Mouse (Mus musculus) forebrain, embryonic 14.5 days (tissue): ENCODE data around the gene Lipt2. TPM values are rescaled to one million over a fixed set of nuclear protein-coding genes. Genes with fewer than 3 reads are reported as not detected.
A peak's percentile ranks its signal among the peaks of the same experiment; 100 is the strongest.

ENCODE experiments used
- ATAC-seq: fragments of 200-750 bp; cut with Nextera tagmentation; 2 replicates; pipeline ENCODE4 v1.8.0; 2017; ENCODE audit warnings: mild to moderate bottlenecking, moderate library complexity
- DNase-seq: peaks from one replicate; pipeline ENCODE4 v3.0.0-alpha.2; 2015; ENCODE audit warnings: low spot score
- H3K27ac ChIP-seq: fragments of 300-500 bp; sonication (generic); 2 replicates; pipeline ENCODE4 v1.5.1; 2014; ENCODE audit warnings: low read depth, mild to moderate bottlenecking, control low read depth, low read length, moderate library complexity
- H3K27me3 ChIP-seq: fragments of 300-500 bp; sonication (generic); replicated peaks from 2 replicates; pipeline ENCODE4 v1.6.1; 2014; ENCODE audit warnings: low read length, control low read depth, mixed read lengths; ENCODE audit not compliant: control insufficient read depth, insufficient read depth
- H3K36me3 ChIP-seq: fragments of 300-500 bp; sonication (generic); 2 replicates; pipeline ENCODE4 v1.6.1; 2014; ENCODE audit warnings: low read length, control low read depth; ENCODE audit not compliant: control insufficient read depth, insufficient read depth
- H3K4me1 ChIP-seq: fragments of 300-500 bp; sonication (generic); 2 replicates; pipeline ENCODE4 v1.6.1; 2014; ENCODE audit warnings: antibody characterized with exemption, low read length, control low read depth; ENCODE audit not compliant: control insufficient read depth, insufficient read depth
- H3K4me2 ChIP-seq: fragments of 300-500 bp; sonication (generic); 2 replicates; pipeline ENCODE4 v1.6.1; 2014; ENCODE audit warnings: mild to moderate bottlenecking, control low read depth, low read length
- H3K4me3 ChIP-seq: fragments of 300-500 bp; sonication (generic); 2 replicates; pipeline ENCODE4 v1.5.1; 2014; ENCODE audit warnings: low read depth, low read length, control low read depth
- H3K9ac ChIP-seq: fragments of 300-500 bp; sonication (generic); 2 replicates; pipeline ENCODE4 v1.6.1; 2014; ENCODE audit warnings: mild to moderate bottlenecking, low read length, control low read depth, moderate library complexity
- H3K9me3 ChIP-seq: fragments of 300-500 bp; sonication (generic); replicated peaks from 2 replicates; pipeline ENCODE4 v1.6.1; 2016; ENCODE audit warnings: low read length, control low read depth, mixed read lengths; ENCODE audit not compliant: control insufficient read depth
- WGBS: fragments of 180-500 bp; shearing (Covaris S2); extraction: QIAGEN DNeasy Blood & Tissue Kit; methylation state at CpG from one replicate; pipeline ENCODE4 v1.1.7; 2014; 5-methylcytosine and 5-hydroxymethylcytosine counted together
- polyA plus RNA-seq: library from polyadenylated mRNA; unstranded; fragments of >200 nt; fragmentation: Nextera tagmentation; extraction: Ambion mirVana; gene quantifications from 2 replicates; pipeline ENCODE4 v1.2.1, GENCODE M21; 2014

Gene Lipt2
- 19.6 and 24.0 TPM in 2 replicates for polyA plus RNA-seq

DNA sequence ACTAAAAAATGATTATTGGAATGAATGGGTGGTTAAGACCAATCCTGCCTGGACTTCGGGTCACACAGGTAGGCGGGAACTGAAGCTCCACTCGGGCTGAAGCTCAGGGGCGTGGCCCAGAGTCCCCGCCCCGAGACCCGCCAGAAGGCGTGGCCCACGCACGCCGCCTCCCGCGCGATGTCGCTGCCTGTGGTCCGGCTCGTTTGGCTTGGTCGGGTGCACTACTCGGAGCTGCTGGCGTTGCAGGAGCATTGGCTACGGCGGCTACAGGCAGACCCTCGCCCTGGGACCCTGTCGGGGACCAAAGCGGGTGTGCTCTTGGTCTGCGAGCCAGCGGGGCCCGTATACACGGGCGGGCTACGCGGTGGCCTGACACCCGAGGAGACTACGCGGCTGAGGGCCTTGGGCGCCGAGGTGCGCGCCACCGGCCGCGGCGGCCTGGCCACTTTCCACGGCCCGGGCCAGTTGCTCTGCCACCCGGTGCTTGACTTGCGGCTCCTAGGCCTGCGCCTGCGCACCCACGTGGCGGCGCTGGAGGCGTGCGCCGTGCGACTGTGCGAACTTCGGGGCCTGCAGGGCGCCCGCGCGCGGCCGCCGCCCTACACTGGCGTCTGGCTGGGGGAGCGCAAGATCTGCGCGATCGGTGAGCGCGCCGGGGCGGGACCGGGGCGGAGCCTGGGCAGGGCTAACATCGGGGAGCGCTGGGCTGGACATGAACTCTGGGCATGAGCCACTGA, at the start of gene Lipt2:
TSS of gene Lipt2 (plus strand) at position 173 of the 737 bp plus-strand sequence.
- ATAC-seq (peak; percentile 97), DNase-seq (peak; percentile 90)
- Histone ChIP-seq H3K9ac (peak within 1 kb of the TSS; percentile 82), H3K27me3 (no peaks in the 10 kb centered on the region), H3K9me3 (no peaks in the 10 kb centered on the region), H3K4me3 (peak within 1 kb of the TSS; percentile 82), H3K36me3 (no peaks in the 10 kb centered on the region), H3K4me2 (peak within 1 kb of the TSS; percentile 77), H3K4me1 (peaks cover 4% of the 10 kb centered on the region; the same call in 1 of the 2 replicates), H3K27ac (peak within 1 kb of the TSS; percentile 80)
- WGBS: under 1% methylated on average over 78 of the region's 78 CpGs

DNA sequence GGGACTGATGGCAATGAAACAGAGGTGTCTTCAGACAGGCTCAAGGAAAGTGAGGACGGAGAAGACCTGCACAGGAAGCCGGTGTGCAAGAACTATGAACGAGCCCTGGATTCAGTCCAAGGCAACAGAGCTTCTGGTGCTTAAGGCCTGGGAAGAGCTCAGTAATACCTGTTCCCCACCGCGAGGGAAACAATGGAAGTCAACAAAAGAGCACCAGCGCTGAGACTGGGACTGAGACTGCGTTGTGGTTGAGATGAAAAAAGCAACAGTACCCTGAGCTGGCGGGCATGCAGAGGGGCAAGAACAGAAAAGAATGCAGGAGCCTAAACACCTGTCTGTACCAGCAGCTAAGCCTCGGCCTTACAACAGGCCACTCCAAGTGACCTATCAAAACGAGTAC, 47.6 kb upstream of the Lipt2 start:
- Histone ChIP-seq H3K4me2 (no peak overlapping the region), H3K27me3 (no peaks in the 10 kb centered on the region), H3K27ac (no peak overlapping the region), H3K36me3 (peaks cover 65% of the 10 kb centered on the region), H3K4me1 (no peaks in the 10 kb centered on the region), H3K9me3 (no peaks in the 10 kb centered on the region), H3K9ac (no peak overlapping the region), H3K4me3 (no peak overlapping the region)
- ATAC-seq: no peak
- peak; percentile 1 for DNase-seq
- 47% methylated on average over 10 of the region's 10 CpGs for WGBS

DNA sequence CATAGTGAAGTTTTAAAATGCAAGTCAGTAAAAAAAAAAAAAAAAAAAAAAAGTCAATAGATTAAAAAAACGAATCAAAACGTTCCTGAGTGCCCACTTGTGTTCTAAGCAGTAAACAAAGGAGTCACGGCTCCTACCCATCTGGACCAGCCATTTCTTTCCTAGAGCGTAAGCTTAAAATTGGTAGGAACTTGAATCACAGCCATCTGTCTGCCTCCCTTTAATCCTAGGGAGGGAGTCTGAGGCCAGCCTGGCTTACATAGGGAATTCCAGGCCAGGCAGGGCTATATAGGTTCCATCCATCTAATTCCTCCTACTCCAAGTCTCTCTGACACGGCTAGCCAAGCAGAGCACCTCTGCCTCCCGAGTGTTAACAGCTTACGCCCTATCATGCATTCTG, 45.3 kb upstream of the Lipt2 start:
- no peak overlapping the region for H3K4me2 ChIP-seq
- 77% methylated on average over 7 of the region's 7 CpGs for WGBS
- H3K4me3 ChIP-seq: no peak overlapping the region
- no peaks in the 10 kb centered on the region for H3K27me3 ChIP-seq
- DNase-seq: no peak
- H3K9ac ChIP-seq: no peak overlapping the region
- no peaks in the 10 kb centered on the region for H3K9me3 ChIP-seq
- H3K36me3 ChIP-seq: peaks cover 64% of the 10 kb centered on the region
- H3K4me1 ChIP-seq: no peaks in the 10 kb centered on the region
- H3K27ac ChIP-seq: no peak overlapping the region
- ATAC-seq: no peak

DNA sequence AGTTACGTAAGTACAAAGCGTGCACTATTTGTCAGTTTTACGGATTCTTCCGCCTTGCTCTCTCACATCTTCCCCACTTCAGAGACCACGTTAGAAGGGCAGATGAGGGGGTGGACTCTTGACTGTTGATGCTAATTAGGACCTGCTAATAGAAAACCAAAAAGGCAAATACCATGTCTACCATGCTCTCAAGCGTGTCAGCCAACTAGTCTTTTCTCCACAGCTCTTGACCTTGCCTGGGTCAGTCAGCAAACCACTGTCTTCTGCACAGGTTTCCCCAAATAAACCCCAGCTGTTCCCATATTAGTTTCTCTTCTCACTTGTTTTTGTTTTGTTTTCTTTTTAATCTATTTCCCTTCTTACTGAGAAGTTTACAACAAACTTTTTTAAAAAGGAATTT, 44.8 kb upstream of the Lipt2 start:
- Histone ChIP-seq H3K4me1 (no peaks in the 10 kb centered on the region), H3K9me3 (no peaks in the 10 kb centered on the region), H3K4me3 (no peak overlapping the region), H3K4me2 (no peak overlapping the region), H3K9ac (no peak overlapping the region), H3K36me3 (peaks cover 60% of the 10 kb centered on the region), H3K27ac (no peak overlapping the region), H3K27me3 (no peaks in the 10 kb centered on the region)
- WGBS: 93% methylated on average over 6 of the region's 6 CpGs
- ATAC-seq (no peak), DNase-seq (no peak)

DNA sequence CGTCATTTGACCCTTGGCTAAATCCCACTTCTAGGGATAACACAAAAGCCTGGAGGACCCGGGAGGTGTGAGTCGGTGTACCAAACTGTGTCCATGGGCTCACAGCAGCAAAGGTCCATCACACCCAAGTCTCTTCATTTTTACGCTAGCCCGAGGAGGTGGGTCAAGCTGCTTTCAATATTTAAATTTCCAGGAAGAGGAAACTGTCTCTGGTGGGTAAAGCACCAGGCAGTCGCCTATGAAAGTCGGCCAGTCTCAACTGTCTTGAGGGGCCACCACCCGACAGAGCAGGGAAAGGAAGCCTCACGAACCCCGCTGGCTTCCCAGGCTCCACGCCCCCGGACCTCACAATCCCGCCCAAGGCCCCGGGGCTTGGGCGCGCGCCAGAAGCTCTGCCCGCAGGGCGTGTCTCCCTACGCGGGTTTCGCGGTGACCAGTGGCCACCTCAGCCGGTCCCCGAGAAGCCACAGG, 38.3 kb upstream of the Lipt2 start:
- Histone ChIP-seq H3K9me3 (no peaks in the 10 kb centered on the region), H3K27me3 (no peaks in the 10 kb centered on the region), H3K9ac (peak overlapping the region; percentile 84), H3K4me1 (peaks cover 7% of the 10 kb centered on the region; the same call in 1 of the 2 replicates), H3K27ac (peak overlapping the region; percentile 74), H3K4me3 (peak overlapping the region; percentile 92), H3K36me3 (peaks cover 17% of the 10 kb centered on the region), H3K4me2 (peak overlapping the region; percentile 74)
- ATAC-seq (peak; percentile 51), DNase-seq (peak; percentile 40)
- WGBS: under 1% methylated on average over 24 of the region's 25 CpGs

DNA sequence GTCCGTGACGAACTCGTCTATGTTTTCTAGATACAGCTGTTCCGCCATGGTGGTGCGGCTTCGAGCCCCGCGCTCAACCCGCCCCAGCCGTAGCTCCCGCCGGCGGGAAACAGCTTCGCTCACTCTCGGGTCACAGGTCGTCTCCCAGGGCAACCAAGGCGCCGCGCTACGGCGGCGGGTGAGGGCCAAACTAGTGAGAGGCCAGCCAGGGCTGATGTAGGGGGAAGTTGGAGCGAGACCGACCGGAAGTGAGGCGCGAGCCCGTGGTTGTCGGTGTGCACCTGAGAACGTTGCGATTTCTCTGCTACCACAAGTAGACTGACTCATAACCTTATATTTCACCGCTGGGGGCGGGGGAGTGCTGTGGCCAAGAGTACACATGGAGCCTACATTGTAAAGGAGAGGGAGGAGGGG, 37.7 kb upstream of the Lipt2 start, which contains the start of gene Pold3:
TSS of gene Pold3 (minus strand) at position 190 of the 414 bp plus-strand sequence.
- Histone ChIP-seq H3K9ac (peak within 1 kb of the TSS; percentile 84), H3K27me3 (no peaks in the 10 kb centered on the region), H3K9me3 (no peaks in the 10 kb centered on the region), H3K4me1 (peaks cover 7% of the 10 kb centered on the region; the same call in 1 of the 2 replicates), H3K4me2 (peak within 1 kb of the TSS; percentile 74), H3K4me3 (peak within 1 kb of the TSS; percentile 92), H3K27ac (peak within 1 kb of the TSS; percentile 74), H3K36me3 (peaks cover 12% of the 10 kb centered on the region)
- under 1% methylated on average over 33 of the region's 33 CpGs for WGBS
- DNase-seq (peak; percentile 97), ATAC-seq (peak; percentile 97)

DNA sequence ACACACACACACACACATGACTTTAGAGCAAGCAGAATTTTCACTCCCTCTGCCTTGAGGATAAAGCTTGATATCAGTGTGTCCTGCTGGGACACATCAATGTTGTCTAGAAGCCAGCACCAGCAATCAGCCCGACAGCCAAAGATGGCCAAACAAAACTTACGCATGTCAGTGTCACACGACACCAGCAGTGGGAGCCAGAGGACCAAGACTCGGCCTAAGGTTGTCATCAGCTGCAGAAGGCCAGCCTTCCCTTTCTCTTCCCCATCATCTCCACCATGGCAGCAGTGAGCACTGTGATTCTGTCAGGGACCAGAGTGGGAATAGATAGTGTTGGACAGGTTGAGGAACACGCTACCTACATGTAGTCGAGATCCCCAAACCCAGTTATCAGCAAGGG, 35.6 kb upstream of the Lipt2 start:
- Histone ChIP-seq H3K4me2 (no peak overlapping the region), H3K27ac (no peak overlapping the region), H3K27me3 (no peaks in the 10 kb centered on the region), H3K9me3 (no peaks in the 10 kb centered on the region), H3K36me3 (peaks cover 3% of the 10 kb centered on the region; the same call in 1 of the 2 replicates), H3K9ac (no peak overlapping the region), H3K4me3 (no peak overlapping the region), H3K4me1 (peaks cover 7% of the 10 kb centered on the region; the same call in 1 of the 2 replicates)
- 63% methylated on average over 6 of the region's 6 CpGs for WGBS
- no peak for ATAC-seq
- peak; percentile 18 for DNase-seq

DNA sequence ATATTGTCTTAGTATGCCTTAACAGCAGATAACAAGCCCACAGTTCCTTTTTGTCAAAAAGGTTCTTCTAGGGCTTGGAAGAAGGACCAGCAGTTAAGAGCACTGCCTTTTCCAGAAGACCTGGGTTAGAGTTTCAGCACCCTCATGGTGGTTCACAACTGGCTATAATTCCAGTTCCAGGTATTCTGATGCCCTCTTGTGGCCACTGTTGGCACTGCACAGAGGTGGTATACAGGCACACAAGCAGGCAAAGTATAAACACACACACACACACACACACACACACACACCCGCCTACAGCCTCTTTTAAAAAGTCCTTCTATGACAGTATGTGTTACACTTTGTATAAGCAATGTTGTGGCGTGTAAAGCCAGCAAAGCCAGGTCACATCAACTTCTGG, 34.9 kb upstream of the Lipt2 start:
- ATAC-seq: no peak
- Histone ChIP-seq H3K9ac (no peak overlapping the region), H3K4me3 (no peak overlapping the region), H3K4me1 (peaks cover 7% of the 10 kb centered on the region; the same call in 1 of the 2 replicates), H3K36me3 (no peaks in the 10 kb centered on the region), H3K27ac (no peak overlapping the region), H3K27me3 (no peaks in the 10 kb centered on the region), H3K9me3 (no peaks in the 10 kb centered on the region), H3K4me2 (no peak overlapping the region)
- DNase-seq: peak; percentile 19
- 84% methylated on average over 2 of the region's 2 CpGs for WGBS

DNA sequence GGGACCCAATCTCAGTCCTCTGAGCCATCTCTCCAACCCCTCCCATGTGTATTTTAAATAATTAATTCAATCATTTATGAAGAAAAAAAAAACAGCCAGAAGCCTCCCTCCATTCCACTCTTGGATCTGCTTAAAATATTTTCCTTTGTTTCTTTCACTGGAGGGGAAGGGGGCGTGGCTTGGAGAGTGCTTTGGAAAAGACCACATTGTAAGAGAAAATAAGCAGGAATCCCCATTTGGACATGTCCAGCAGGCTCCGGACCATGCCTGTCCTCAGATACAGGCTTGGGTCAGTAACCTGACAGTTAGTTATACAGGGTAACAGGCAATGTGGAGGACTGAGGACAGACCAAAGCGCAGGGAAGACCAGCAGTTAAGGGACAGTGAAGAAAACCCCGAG, 33.9 kb upstream of the Lipt2 start:
- no peak for ATAC-seq
- 62% methylated on average over 4 of the region's 4 CpGs for WGBS

More for the DNA sequence above, 33.9 kb upstream of the Lipt2 start:
- H3K27me3 ChIP-seq: no peaks in the 10 kb centered on the region
- H3K4me2 ChIP-seq: no peak overlapping the region
- no peak overlapping the region for H3K4me3 ChIP-seq
- H3K9ac ChIP-seq: no peak overlapping the region
- peaks cover 2% of the 10 kb centered on the region; the same call in 1 of the 2 replicates for H3K4me1 ChIP-seq
- H3K27ac ChIP-seq: no peak overlapping the region
- no peak for DNase-seq
- H3K9me3 ChIP-seq: no peaks in the 10 kb centered on the region
- no peaks in the 10 kb centered on the region for H3K36me3 ChIP-seq
